Mouse (Mus musculus) neural tube, embryonic 10.5 days (tissue): ENCODE data around the gene Fam71a.
A peak's percentile ranks its signal among the peaks of the same experiment; 100 is the strongest.

Experiments
- DNase-seq: peaks from one replicate; pipeline ENCODE4 v3.0.0-alpha.2; 2017; ENCODE audit warnings: low spot score; ENCODE audit errors: extremely low spot score

The Fam71a gene

DNA sequence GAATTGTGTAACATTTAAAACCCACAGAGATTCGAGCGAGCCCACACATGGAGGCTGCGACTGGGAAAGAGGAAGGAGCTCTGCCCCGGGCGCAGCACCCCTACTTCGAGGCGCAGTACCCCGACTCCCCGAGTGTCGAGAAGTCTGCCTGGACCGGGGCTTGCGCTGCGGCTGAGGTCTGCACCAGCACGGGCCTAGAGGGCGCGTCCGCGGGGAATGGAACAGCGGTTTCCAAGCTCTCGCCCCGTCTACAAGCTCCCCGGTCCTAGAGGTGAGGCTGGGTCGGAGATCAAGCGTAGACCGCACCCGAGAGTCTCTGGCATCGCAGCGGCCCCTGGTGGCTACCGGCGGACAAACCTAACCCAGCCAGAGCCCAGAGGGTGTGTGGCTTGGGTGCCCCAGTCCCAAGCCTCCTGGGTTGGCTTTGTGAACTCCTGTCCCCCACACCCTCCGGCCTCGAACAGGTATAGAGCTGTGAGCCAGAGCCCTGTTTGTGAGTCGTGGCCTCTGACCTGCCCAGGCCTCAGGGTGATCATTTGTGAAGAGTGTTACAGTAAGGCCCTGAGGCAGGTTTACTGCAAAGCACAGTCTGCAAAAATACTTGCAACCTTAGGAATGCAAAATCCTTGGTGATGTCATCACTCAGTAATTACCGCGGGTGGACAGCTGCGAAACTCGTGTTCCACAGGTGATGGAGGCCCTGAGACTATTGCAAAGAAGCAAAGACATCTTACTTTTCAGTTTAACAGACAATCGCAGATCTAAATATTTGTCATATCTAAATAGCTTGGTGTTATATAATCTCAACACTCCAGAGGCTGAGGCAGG, 38.6 kb downstream of the Fam71a start:
- DNase-seq = peak; percentile 80

DNA sequence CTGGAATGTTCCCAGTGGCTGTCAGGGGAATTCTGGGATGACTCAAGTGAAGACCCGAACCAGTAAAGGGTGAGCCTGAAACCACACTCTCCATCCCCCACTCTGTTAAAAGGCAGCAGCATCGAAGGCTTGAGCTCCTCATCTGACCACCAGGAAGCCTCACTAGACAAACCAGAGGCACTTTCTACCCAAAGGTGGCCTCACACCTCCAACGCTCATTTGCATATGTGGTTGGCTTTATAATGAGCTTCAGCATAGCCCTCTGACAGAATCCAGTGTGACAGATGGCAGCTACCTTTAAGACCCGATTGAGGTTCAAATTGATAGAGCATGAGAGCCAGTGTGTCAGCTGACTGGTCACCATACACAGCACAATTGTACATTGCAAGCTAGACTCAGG, 40.3 kb downstream of the Fam71a start:
- no peak for DNase-seq

DNA sequence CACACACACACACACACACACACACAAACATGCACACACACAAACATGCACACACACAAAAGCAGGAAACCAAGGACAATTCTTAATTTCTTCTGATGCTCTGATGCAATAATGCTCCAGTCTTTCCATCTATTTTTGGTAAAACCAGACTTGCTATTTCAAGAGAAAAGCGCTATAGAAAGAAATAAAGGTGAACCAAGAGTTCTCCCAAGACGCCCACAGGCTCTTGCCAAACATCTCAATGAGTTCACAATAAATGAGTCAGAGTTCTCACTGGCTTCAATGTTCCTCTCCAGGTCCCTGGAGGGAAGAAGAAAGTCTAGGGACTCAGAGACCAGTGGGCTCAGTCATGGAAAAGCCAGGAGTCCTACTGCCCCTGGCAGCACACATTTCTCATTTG, 40.9 kb downstream of the Fam71a start:
- no peak for DNase-seq

DNA sequence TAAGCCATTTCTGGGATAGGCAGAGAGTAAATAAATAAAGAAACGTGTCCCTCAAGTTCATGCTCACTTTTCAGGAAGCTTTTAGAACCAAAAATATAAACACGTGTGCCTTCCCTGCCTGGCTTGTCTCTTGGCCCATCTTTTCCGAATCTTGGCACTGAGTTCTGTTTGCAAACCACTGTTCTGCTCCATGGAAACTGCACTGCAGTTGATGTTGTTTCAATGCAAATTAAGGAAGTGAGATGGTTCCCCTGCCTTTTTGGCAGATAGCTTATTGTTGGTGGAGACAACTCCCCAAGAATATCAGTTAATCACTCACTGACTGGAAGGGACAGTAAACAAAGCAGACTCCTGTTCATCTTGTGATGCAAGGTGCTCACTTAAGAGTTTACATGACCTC, 41.9 kb downstream of the Fam71a start:
- no peak for DNase-seq

DNA sequence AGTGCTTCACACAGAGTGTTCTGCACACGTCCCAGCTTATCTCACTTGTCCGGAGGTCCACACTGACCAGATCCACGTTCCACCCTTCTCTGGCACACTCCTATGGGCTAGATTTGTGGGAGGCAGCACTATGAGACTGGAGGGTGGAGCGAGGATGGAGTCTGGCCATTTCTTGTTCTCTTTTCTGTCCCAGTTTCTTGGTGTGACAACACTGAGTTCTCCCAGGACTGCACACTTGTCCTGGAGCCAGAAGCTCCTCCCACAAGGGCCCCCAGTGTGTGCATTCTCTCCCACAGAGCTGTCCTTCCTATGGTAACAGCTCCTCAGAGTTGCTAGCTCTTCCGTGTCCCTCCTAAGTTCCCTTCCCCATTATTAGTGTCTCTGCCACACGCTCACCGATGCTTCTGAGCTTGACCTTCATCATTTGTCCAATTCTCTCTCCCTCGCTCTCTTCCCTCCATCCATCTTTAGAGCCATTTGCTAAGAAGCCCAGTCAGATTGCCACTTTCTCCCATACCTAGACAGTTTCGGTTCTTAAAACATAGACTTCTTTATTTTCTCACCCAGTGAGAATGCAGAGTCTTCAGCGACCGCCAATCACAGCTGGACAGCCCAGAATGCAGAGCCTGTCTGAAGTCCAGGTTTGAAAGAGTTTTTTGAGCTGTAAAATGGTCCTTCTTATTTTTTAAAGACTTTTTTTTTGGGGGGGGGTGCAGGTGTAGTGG, 48.9 kb downstream of the Fam71a start:
- no peak for DNase-seq

DNA sequence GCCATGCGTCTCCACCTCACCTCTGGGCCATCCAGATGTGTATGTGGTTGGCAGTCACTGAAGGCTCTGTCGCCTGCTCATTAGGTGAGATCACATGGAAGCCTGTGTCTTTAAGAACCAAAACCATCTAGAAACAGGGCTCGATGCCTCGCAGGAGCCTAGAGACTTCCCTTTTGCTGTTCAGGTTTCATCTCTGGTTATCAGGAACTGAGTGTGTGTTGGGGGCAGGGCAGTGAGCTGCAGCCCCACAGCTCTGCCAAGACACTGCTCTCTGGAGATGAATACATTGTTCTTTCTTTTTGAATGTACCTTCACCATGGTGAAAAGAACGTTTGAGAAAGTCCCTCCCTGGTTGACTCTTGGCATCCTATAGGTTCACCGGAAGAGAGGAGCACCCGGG, 49.7 kb downstream of the Fam71a start:
- DNase-seq = no peak
